In the genomic region with DNA sequence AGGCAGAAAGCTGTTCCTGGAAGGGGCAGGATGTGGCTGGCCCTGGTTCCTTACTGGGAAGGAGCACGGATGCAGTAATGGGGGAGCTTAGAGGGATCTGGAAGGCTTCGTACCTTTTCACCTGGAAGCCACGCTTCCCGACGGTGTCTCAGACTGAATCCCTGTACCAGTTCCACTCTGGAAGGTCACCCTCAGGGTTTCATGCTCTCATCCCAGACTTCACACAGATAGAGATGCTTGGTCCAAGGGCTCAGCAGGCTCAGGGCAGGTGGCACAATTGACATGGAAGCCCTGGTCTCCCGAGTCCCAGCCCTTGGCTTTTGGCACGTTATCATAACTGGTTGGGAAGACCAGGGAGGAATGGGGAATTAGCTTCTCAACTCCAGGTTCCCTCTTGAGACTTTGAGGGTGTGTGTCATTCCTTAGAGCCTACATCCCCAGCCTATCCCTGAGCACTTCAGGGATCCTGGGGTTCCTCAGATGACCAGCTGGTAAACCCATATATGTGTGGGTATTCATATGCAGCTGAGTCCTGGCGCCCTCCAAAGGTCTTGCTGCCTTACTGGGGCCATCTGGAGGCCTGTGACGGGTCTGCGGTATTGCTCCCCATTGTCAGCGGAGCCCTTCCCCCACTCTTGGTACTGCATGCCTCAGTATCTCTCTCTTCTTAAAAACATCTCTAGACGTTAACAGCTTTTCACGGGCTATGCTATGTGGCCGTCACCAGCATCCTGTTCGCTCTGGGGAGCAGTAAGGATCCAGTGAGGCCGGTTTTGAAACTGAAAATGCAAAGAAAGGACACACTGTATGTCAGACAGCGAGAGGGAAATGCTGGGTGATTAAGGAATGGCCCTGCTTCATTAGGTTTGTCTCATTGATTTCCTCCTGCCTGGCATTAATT, we compare ENCODE assay signal across 13 mouse cellular contexts. TPM values are rescaled to one million over a fixed set of nuclear protein-coding genes. Genes with fewer than 3 reads are reported as not detected.
DNase-seq lines count a peak whose midpoint lies in the region; ATAC-seq lines count a peak whose summit lies in the region.
"Had no signal": no experiment of that assay in that cellular context is flagged by ENCODE, and none has a peak within 500 bp of the region (broad histone marks: within the 10 kb centered on the region; RNA-seq: fewer than 3 reads in every experiment).

No protein-coding gene starts in this region.

- no peak overlapping the region for H3K9ac ChIP-seq in midbrain, embryonic 16.5 days (ENCODE audit: low read depth, low read length)
- no peak overlapping the region for H3K9ac ChIP-seq in embryonic facial prominence, embryonic 13.5 days
- no peak overlapping the region; the same call in 1 of the 2 replicates for H3K9ac ChIP-seq in hindbrain, embryonic 12.5 days
- H3K9ac ChIP-seq: embryonic facial prominence, embryonic 12.5 days; heart, embryonic 13.5 days; midbrain, embryonic 12.5 days had no signal

- ATAC-seq in midbrain, embryonic 16.5 days, result no peak
- no peak for ATAC-seq in embryonic facial prominence, embryonic 13.5 days (ENCODE audit: insufficient number of reproducible peaks, insufficient read depth, low FRiP score, low TSS enrichment, low read depth)
- peak; percentile 48; the same call in 1 of the 2 replicates for ATAC-seq in hindbrain, embryonic 12.5 days (ENCODE audit: low FRiP score)

- no peak for DNase-seq in midbrain, embryonic 10.5 days (ENCODE audit: low spot score)
- peak; percentile 30 for DNase-seq in thymus, postnatal 0 days (ENCODE audit: low spot score)
- no peak for DNase-seq in urinary bladder, postnatal 36 days (ENCODE audit: low spot score in 2 of 2)
- no peak for DNase-seq in layer of hippocampus, adult 9-10 months (ENCODE audit: low spot score)
- DNase-seq: gastrocnemius, adult 2 months; kidney, adult 8-10 months had no signal

- no peak overlapping the region for H3K4me2 ChIP-seq in midbrain, embryonic 16.5 days (ENCODE audit: low read length)
- peak overlapping the region; percentile 11; the same call in 1 of the 2 replicates for H3K4me2 ChIP-seq in embryonic facial prominence, embryonic 13.5 days
- H3K4me2 ChIP-seq in hindbrain, embryonic 12.5 days (replicated peaks), result no peak overlapping the region
- H3K4me2 ChIP-seq: embryonic facial prominence, embryonic 12.5 days; heart, embryonic 13.5 days; midbrain, embryonic 12.5 days had no signal

- peaks cover 7% of the 10 kb centered on the region; the same call in 1 of the 2 replicates for H3K4me1 ChIP-seq in midbrain, embryonic 10.5 days
- H3K4me1 ChIP-seq in midbrain, embryonic 16.5 days (ENCODE audit: control insufficient read depth, insufficient read depth, low read length), result no peaks in the 10 kb centered on the region
- H3K4me1 ChIP-seq in embryonic facial prominence, embryonic 13.5 days, result peaks cover 18% of the 10 kb centered on the region
- peaks cover 5% of the 10 kb centered on the region for H3K4me1 ChIP-seq in hindbrain, embryonic 12.5 days

- H3K27ac ChIP-seq in midbrain, embryonic 10.5 days (replicated peaks), result peak overlapping the region; percentile 13; the same call in 1 of the 2 replicates
- no peak overlapping the region for H3K27ac ChIP-seq in midbrain, embryonic 16.5 days (ENCODE audit: low read length)
- H3K27ac ChIP-seq in embryonic facial prominence, embryonic 13.5 days, result no peak overlapping the region; the same call in 1 of the 2 replicates
- H3K27ac ChIP-seq in hindbrain, embryonic 12.5 days, result peak overlapping the region; percentile 57; the same call in 1 of the 2 replicates
- H3K27ac ChIP-seq: embryonic facial prominence, embryonic 12.5 days; gastrocnemius, adult 2 months; heart, embryonic 13.5 days; midbrain, embryonic 12.5 days had no signal

- H3K9me3 ChIP-seq in midbrain, embryonic 10.5 days (replicated peaks), result no peaks in the 10 kb centered on the region
- H3K9me3 ChIP-seq in midbrain, embryonic 16.5 days (replicated peaks; ENCODE audit: control insufficient read depth, low read length, poor library complexity, severe bottlenecking), result no peaks in the 10 kb centered on the region
- no peaks in the 10 kb centered on the region for H3K9me3 ChIP-seq in embryonic facial prominence, embryonic 13.5 days
- no peaks in the 10 kb centered on the region for H3K9me3 ChIP-seq in hindbrain, embryonic 12.5 days (replicated peaks)
- H3K9me3 ChIP-seq: embryonic facial prominence, embryonic 12.5 days; heart, embryonic 13.5 days; midbrain, embryonic 12.5 days had no signal

- WGBS in midbrain, embryonic 10.5 days, result 74% methylated on average over 17 of the region's 17 CpGs
- WGBS in midbrain, embryonic 16.5 days, result 67% methylated on average over 17 of the region's 17 CpGs
- WGBS in embryonic facial prominence, embryonic 13.5 days, result 59% methylated on average over 17 of the region's 17 CpGs
- WGBS in hindbrain, embryonic 12.5 days, result 73% methylated on average over 17 of the region's 17 CpGs

- no peaks in the 10 kb centered on the region for H3K27me3 ChIP-seq in midbrain, embryonic 10.5 days (ENCODE audit: low read depth, poor library complexity, severe bottlenecking)
- H3K27me3 ChIP-seq in midbrain, embryonic 16.5 days (ENCODE audit: control insufficient read depth, insufficient read depth, low read depth, low read length), result no peaks in the 10 kb centered on the region
- no peaks in the 10 kb centered on the region for H3K27me3 ChIP-seq in embryonic facial prominence, embryonic 13.5 days
- H3K27me3 ChIP-seq in hindbrain, embryonic 12.5 days, result no peaks in the 10 kb centered on the region
- H3K27me3 ChIP-seq: embryonic facial prominence, embryonic 12.5 days; heart, embryonic 13.5 days; midbrain, embryonic 12.5 days had no signal

- peaks cover 19% of the 10 kb centered on the region for H3K36me3 ChIP-seq in midbrain, embryonic 10.5 days
- H3K36me3 ChIP-seq in midbrain, embryonic 16.5 days (ENCODE audit: control insufficient read depth, insufficient read depth, low read length), result peaks cover 12% of the 10 kb centered on the region
- peaks cover 11% of the 10 kb centered on the region for H3K36me3 ChIP-seq in embryonic facial prominence, embryonic 13.5 days
- H3K36me3 ChIP-seq in hindbrain, embryonic 12.5 days, result peaks cover 8% of the 10 kb centered on the region; the same call in 1 of the 2 replicates
- H3K36me3 ChIP-seq: embryonic facial prominence, embryonic 12.5 days; G1E; heart, embryonic 13.5 days had no signal

- H3K4me3 ChIP-seq in midbrain, embryonic 10.5 days, result no peak overlapping the region
- no peak overlapping the region for H3K4me3 ChIP-seq in midbrain, embryonic 16.5 days (ENCODE audit: low read depth, low read length)
- no peak overlapping the region for H3K4me3 ChIP-seq in embryonic facial prominence, embryonic 13.5 days
- H3K4me3 ChIP-seq in hindbrain, embryonic 12.5 days, result no peak overlapping the region
- H3K4me3 ChIP-seq: embryonic facial prominence, embryonic 12.5 days; gastrocnemius, adult 2 months; heart, embryonic 13.5 days; midbrain, embryonic 12.5 days had no signal

RNA-seq across cellular contexts. Expression of a gene that starts 19.4 kb away (rescaled TPM):
- polyA plus RNA-seq in midbrain, embryonic 10.5 days (2016; fragmentation: Nextera tagmentation; extraction: Ambion mirVana), result 9.8 and 10.0 TPM in 2 replicates
- polyA plus RNA-seq in midbrain, embryonic 16.5 days (2015; fragmentation: Nextera tagmentation; extraction: Ambion mirVana), result 22.0 and 25.5 TPM in 2 replicates
- 4.3 and 4.9 TPM in 2 replicates for polyA plus RNA-seq in embryonic facial prominence, embryonic 13.5 days (2015; fragmentation: Nextera tagmentation; extraction: Ambion mirVana)
- polyA plus RNA-seq in hindbrain, embryonic 12.5 days (2016; fragmentation: Nextera tagmentation; extraction: Ambion mirVana), result 9.1 and 11.6 TPM in 2 replicates
- polyA plus RNA-seq in thymus, postnatal 0 days (2015; fragmentation: Nextera tagmentation; extraction: Ambion mirVana), result 3.7 and 4.6 TPM in 2 replicates

Comparison
In these comparisons a context has a peak if more than half of its experiments do, and no peak if none do; other contexts are left out.
1. H3K27ac ChIP-seq: peak in midbrain, embryonic 10.5 days (single experiment) and hindbrain, embryonic 12.5 days (single experiment); none in midbrain, embryonic 16.5 days (single experiment) and embryonic facial prominence, embryonic 13.5 days (single experiment).